Mouse (Mus musculus) limb, embryonic 11.5 days (tissue): ENCODE results near the gene Syvn1. TPM values are rescaled to one million over a fixed set of nuclear protein-coding genes. Genes with fewer than 3 reads are reported as not detected.

Experiments
- ATAC-seq: fragments of 200-750 bp; cut with Nextera tagmentation; 2 replicates; pipeline ENCODE4 v1.8.0; 2017; ENCODE audit warnings: low read depth; ENCODE audit not compliant: insufficient number of reproducible peaks, low FRiP score, low TSS enrichment
- DNase-seq: peaks from one replicate; pipeline ENCODE4 v3.0.0-alpha.2; 2015; ENCODE audit warnings: low spot score
- H3K27ac ChIP-seq: fragments of 300-500 bp; sonication (generic); replicated peaks from 2 replicates; pipeline ENCODE4 v1.5.1; 2014; ENCODE audit warnings: low read depth, mild to moderate bottlenecking, low read length
- H3K27me3 ChIP-seq: fragments of 300-500 bp; sonication (generic); 2 replicates; pipeline ENCODE4 v1.6.1; 2014; ENCODE audit warnings: mild to moderate bottlenecking, low read length, mixed read lengths; ENCODE audit not compliant: control insufficient read depth, insufficient read depth
- H3K36me3 ChIP-seq: fragments of 300-500 bp; sonication (generic); 2 replicates; pipeline ENCODE4 v1.6.1; 2014; ENCODE audit warnings: mild to moderate bottlenecking, low read length, moderate library complexity, mixed read lengths; ENCODE audit not compliant: control insufficient read depth, insufficient read depth
- H3K4me1 ChIP-seq: fragments of 300-500 bp; sonication (generic); 2 replicates; pipeline ENCODE4 v1.6.1; 2014; ENCODE audit warnings: low read length, mixed read lengths; ENCODE audit not compliant: control insufficient read depth, insufficient read depth
- H3K4me2 ChIP-seq: fragments of 300-500 bp; sonication (generic); 2 replicates; pipeline ENCODE4 v1.6.1; 2014; ENCODE audit warnings: low read depth, mild to moderate bottlenecking, moderate library complexity; ENCODE audit not compliant: severe bottlenecking
- H3K4me3 ChIP-seq: fragments of 300-500 bp; sonication (generic); 2 replicates; pipeline ENCODE4 v1.5.1; 2014; ENCODE audit warnings: low read depth, low read length
- H3K9ac ChIP-seq: fragments of 300-500 bp; sonication (generic); 2 replicates; pipeline ENCODE4 v1.6.1; 2014; ENCODE audit warnings: mild to moderate bottlenecking, low read length
- H3K9me3 ChIP-seq: fragments of 300-500 bp; sonication (generic); 2 replicates; pipeline ENCODE4 v1.6.1; 2016; ENCODE audit warnings: low read length; ENCODE audit not compliant: control insufficient read depth
- WGBS: fragments of 180-500 bp; shearing (Covaris S2); extraction: QIAGEN DNeasy Blood & Tissue Kit; methylation state at CpG from one replicate; pipeline ENCODE4 v1.1.7; 2014; 5-methylcytosine and 5-hydroxymethylcytosine counted together
- polyA plus RNA-seq: library from polyadenylated mRNA; unstranded; fragments of >200 nt; fragmentation: Nextera tagmentation; extraction: Ambion mirVana; gene quantifications from 2 replicates; pipeline ENCODE4 v1.2.1, GENCODE M21; 2014

The Syvn1 gene
- polyA plus RNA-seq, 1 experiment from 2014 or later, result 30.3 TPM

DNA sequence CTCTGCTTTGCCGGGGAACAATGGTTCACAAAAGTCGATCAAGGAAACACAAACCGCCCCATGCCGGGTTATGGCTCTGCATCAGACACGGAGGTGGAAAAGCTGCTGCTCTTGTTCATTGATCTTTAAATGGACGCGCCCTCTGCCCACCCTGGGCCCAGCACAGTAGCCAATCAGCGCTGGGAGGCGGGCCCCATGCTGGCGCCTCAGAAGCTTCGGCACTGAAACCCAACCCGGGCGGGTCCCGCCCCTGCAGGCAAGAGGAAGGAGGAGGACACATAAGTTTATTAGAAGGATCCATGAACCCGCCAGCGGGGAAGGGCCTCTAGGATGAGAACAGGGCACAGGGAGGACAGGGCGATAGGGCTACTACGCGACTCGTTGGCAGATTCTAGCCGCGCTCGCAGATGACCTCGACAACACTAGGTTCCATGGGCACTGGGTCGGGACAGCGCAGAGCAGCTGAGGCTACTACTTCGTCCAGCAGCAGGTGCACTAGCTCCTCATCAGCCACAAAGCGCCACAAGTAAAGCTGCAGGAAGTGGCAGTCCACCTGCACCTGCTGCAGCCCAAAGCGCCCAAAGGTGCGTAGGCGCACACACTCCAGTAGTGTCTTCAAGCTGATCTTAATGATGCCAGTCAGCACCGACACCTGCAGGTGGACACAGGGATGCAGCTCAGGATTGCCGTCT, 21.5 kb downstream of the Syvn1 start, which contains the start of gene Tm7sf2:
TSS of gene Tm7sf2 (minus strand) at position 650 of the 692 bp plus-strand sequence.
- WGBS, result 10% methylated on average over 33 of the region's 33 CpGs
- Histone ChIP-seq H3K27me3 (no peaks in the 10 kb centered on the region), H3K36me3 (peaks cover 12% of the 10 kb centered on the region; the same call in 1 of the 2 replicates), H3K4me3 (peak within 1 kb of the TSS; percentile 54), H3K4me2 (peak within 1 kb of the TSS; percentile 96), H3K27ac (peak within 1 kb of the TSS; percentile 75; the same call in 1 of the 2 replicates), H3K4me1 (peaks cover 14% of the 10 kb centered on the region; the same call in 1 of the 2 replicates), H3K9me3 (no peaks in the 10 kb centered on the region), H3K9ac (peak within 1 kb of the TSS; percentile 57)
- ATAC-seq (peak; percentile 89), DNase-seq (peak; percentile 90)

DNA sequence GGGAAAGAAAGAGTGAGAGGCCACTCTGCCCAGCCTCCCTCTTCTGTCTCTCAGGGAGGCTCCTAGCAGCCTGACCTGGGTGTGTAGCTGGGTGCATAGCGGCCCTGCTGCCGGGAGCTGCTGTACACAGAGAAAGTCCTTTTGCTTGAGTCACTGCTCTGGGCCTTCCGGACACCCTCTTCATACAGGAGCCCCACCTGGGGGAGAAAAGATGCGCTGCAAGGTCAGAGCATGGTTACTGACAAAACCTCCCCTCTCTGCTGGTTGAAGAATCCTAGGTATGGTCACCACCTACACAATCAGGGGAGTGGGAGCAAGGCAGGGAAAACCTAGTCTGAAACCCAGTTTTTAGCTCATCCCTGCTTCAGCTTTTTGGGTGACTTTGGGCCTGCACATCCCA, 22.6 kb downstream of the Syvn1 start:
- ATAC-seq (no peak), DNase-seq (no peak)
- Histone ChIP-seq H3K9ac (no peak overlapping the region), H3K27ac (no peak overlapping the region), H3K4me1 (peaks cover 14% of the 10 kb centered on the region; the same call in 1 of the 2 replicates), H3K36me3 (peaks cover 12% of the 10 kb centered on the region; the same call in 1 of the 2 replicates), H3K4me2 (no peak overlapping the region), H3K9me3 (no peaks in the 10 kb centered on the region), H3K4me3 (no peak overlapping the region), H3K27me3 (no peaks in the 10 kb centered on the region)
- WGBS, result 88% methylated on average over 4 of the region's 4 CpGs

DNA sequence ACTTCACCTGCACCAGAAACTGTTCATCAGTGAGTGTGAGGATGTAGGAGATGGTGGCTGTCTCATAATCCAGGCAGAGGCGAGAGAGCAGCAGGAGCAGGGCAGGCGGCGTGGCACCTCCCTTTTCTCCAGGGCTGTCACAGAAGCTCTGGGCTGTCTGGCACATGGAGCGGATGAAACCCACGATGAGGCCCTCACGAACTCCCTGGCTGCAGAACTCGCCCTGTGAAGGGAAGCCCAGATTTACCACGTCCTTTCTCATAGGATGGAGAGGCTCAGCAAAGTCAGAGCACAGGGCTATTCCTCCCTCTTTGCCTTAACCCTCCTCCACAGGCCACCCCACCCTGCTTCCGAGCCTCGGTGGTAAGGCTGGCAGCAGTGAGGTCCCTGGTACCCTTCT, 23.5 kb downstream of the Syvn1 start:
- no peaks in the 10 kb centered on the region for H3K9me3 ChIP-seq
- H3K4me3 ChIP-seq, result no peak overlapping the region
- ATAC-seq (no peak), DNase-seq (no peak)
- H3K9ac ChIP-seq, result no peak overlapping the region
- H3K27ac ChIP-seq, result no peak overlapping the region
- peaks cover 14% of the 10 kb centered on the region; the same call in 1 of the 2 replicates for H3K4me1 ChIP-seq
- no peak overlapping the region for H3K4me2 ChIP-seq
- no peaks in the 10 kb centered on the region for H3K27me3 ChIP-seq
- H3K36me3 ChIP-seq, result peaks cover 14% of the 10 kb centered on the region; the same call in 1 of the 2 replicates
- 92% methylated on average over 10 of the region's 10 CpGs for WGBS

DNA sequence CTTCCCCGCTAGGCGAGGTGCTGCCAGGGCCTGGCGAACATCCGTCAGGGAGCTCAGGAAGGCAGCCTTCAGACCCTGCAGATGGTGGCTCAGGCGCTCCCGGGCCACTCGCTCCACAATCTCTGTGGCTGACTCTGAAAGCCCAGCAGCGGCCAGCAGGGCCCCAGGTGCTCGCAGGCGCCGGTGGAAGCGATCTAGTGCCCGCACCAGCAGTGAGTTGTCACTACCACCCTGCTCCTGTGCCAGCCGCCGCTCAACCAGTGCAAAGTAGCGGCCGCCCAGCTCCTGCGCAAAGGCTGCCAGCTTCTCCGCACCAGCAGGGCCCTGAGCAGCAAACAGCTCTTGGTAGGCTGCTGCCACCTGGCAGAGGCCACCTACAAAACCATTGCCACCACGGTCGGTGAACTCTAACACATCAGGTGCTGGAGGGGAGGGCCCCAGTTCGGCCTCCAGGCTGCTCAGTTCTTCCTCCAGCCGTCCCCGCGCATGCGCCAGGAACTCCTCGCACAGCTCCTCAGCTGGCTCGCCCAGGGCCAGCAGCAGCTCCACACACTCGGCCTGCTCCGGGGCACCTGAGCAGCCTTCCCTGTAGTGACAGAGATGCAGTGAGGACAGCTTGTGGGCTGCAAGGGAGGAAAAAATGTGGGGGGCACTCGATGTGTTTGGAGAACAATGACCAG, 24.3 kb downstream of the Syvn1 start:
- Histone ChIP-seq H3K9ac (no peak overlapping the region), H3K9me3 (no peaks in the 10 kb centered on the region), H3K4me2 (no peak overlapping the region), H3K36me3 (peaks cover 16% of the 10 kb centered on the region; the same call in 1 of the 2 replicates), H3K4me3 (no peak overlapping the region), H3K27ac (no peak overlapping the region), H3K4me1 (peaks cover 14% of the 10 kb centered on the region; the same call in 1 of the 2 replicates), H3K27me3 (no peaks in the 10 kb centered on the region)
- no peak for DNase-seq
- 89% methylated on average over 31 of the region's 31 CpGs for WGBS
- ATAC-seq, result no peak

DNA sequence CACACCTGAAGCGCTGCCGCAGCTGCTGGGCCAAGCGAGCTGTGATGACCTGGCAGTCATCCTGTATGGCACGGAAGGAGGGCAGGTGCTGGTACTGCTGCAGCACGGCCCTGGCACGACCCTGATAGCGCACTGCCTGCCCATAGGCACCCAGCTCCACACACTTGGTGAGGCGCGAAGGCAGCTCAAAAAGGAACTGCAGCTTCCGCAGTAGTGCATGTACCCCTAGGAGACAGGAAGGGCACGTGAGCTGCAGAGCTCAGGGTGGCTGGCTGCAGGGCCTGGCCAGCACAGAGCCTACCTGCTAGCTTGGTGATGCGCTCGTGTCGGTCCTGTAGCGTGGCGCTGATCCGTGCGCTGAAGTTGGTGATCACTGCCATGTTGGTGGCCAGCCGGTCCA, 24.9 kb downstream of the Syvn1 start:
- Histone ChIP-seq H3K27me3 (no peaks in the 10 kb centered on the region), H3K9ac (no peak overlapping the region), H3K9me3 (no peaks in the 10 kb centered on the region), H3K4me1 (peaks cover 14% of the 10 kb centered on the region; the same call in 1 of the 2 replicates), H3K27ac (no peak overlapping the region), H3K4me3 (0 out of 2 replicates have a peak overlapping the region, but pooled peaks have one; percentile 1), H3K4me2 (no peak overlapping the region), H3K36me3 (peaks cover 16% of the 10 kb centered on the region; the same call in 1 of the 2 replicates)
- ATAC-seq, result no peak
- no peak for DNase-seq
- WGBS, result 94% methylated on average over 19 of the region's 19 CpGs

DNA sequence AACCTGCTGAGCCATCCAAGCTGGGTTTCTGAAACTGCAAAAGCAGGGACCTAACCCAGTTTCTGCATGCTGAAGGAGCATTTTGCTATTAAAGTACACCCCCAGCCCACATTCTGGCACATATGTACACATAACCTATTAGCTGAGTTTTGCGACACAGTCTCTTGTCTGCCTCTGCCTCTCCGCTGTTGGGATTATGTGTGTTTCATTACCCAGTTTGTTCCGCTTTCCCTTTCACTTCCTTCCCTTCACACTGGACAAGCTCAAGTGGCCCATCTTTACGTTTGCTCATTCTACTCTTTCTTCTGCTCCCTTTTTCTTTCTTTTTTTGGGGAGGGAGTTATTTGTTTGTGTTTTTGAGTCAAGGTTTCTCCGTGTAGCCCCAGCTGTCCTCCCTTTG, 27.5 kb downstream of the Syvn1 start:
- H3K27me3 ChIP-seq, result no peaks in the 10 kb centered on the region
- no peak for ATAC-seq

DNA sequence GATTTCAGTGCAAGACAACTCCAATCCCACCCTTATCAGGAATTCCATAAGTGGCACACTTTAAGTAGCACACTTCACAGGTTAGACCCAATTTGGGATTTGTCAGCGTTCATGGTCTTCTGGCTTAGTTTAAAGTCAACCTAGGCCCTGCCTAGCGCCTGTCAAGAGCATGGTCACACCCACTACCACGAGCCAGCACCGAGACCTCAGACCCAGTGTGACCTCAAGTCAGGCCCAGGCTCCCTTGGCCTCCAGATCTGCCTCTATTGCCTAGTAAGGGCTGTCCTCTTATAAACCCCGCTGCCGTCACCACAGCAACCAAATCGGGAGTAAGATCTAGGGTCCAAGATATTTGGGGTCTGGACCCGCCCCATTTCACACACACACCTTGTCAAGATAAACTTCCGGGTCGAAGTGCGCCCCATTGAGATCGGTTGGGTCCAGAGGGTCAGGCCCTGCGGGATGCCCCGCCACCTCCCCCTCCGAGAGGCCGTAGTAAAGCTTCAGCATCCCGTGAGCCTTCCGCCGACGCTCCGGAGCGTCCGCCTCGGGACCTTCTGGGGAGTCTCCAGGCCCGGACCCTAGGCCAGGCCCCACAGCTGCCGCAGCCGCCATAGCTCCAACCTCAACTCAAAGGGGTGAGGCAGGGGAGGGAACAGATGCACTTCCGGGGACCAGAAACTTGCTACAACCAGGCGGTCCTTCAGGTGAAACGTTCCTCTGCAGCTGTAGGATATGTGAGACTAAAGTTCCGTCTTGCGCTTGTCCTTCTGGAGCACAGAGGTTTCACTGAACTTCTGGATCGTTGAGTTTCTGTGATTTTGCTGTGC, 30.4 kb downstream of the Syvn1 start, which contains the start of gene Vps51:
TSS of gene Vps51 (minus strand) at position 668 of the 830 bp plus-strand sequence.
- 1% methylated on average over 33 of the region's 33 CpGs for WGBS
- peak within 1 kb of the TSS; percentile 62 for H3K4me3 ChIP-seq
- peak; percentile 81 for ATAC-seq

More for the DNA sequence above, 27.5 kb downstream of the Syvn1 start:
- H3K36me3 ChIP-seq, result peaks cover 15% of the 10 kb centered on the region; the same call in 1 of the 2 replicates
- no peak for DNase-seq
- no peaks in the 10 kb centered on the region for H3K4me1 ChIP-seq
- WGBS, result 91% methylated on average over 5 of the region's 5 CpGs
- no peak overlapping the region for H3K4me2 ChIP-seq
- H3K9me3 ChIP-seq, result no peaks in the 10 kb centered on the region
- H3K4me3 ChIP-seq, result no peak overlapping the region
- H3K9ac ChIP-seq, result no peak overlapping the region
- no peak overlapping the region for H3K27ac ChIP-seq

More for the DNA sequence above, 30.4 kb downstream of the Syvn1 start, which contains the start of gene Vps51:
- DNase-seq, result peak; percentile 88
- peak within 1 kb of the TSS; percentile 86 for H3K9ac ChIP-seq
- H3K9me3 ChIP-seq, result no peaks in the 10 kb centered on the region
- peaks cover 4% of the 10 kb centered on the region; the same call in 1 of the 2 replicates for H3K36me3 ChIP-seq
- H3K27ac ChIP-seq, result no peak within 1 kb of the TSS; the same call in 1 of the 2 replicates
- peak within 1 kb of the TSS; percentile 69 for H3K4me2 ChIP-seq
- no peaks in the 10 kb centered on the region for H3K4me1 ChIP-seq
- H3K27me3 ChIP-seq, result no peaks in the 10 kb centered on the region
